Mouse (Mus musculus) lung, adult 2 months (tissue): ENCODE data around the gene Asnsd1. TPM values are rescaled to one million over a fixed set of nuclear protein-coding genes. Genes with fewer than 3 reads are reported as not detected.
"Not testable (repeated sequence)": the region's sequence is repeated elsewhere in the genome, so short reads cannot be mapped to it uniquely, and the experiment has no call there.

Experiments
- DNase-seq: peaks from one replicate; pipeline ENCODE4 v3.0.0; 2022
- H3K4me1 ChIP-seq: fragments of 200-500 bp; 2 replicates; pipeline ENCODE4 v1.6.1; 2011; ENCODE audit warnings: low read length; ENCODE audit not compliant: control insufficient read depth, insufficient read depth
- H3K4me3 ChIP-seq: fragments of 200-500 bp; replicated peaks from 2 replicates; pipeline ENCODE3; 2011; ENCODE audit warnings: low read depth, mild to moderate bottlenecking, control low read depth, low read length; ENCODE audit errors: extremely low read depth
- CTCF ChIP-seq: fragments of 200-500 bp; IDR thresholded peaks from 2 replicates; pipeline ENCODE4 v1.5.1; 2011; ENCODE audit warnings: mild to moderate bottlenecking, low read length, control low read depth; ENCODE audit not compliant: insufficient read depth
- POLR2A ChIP-seq: fragments of 200-500 bp; IDR thresholded peaks from 2 replicates; pipeline ENCODE4 v1.6.1; 2011; ENCODE audit warnings: low read depth, mild to moderate bottlenecking, control low read depth, low read length, borderline replicate concordance; ENCODE audit errors: extremely low read depth
- WGBS: fragments of 180-500 bp; shearing (Covaris S2); methylation state at CpG from one replicate; pipeline ENCODE4 v1.1.7; 2018; 5-methylcytosine and 5-hydroxymethylcytosine counted together
- polyA plus RNA-seq: library from polyadenylated mRNA; depleted of rRNA; stranded (reverse); fragments of >200 nt; gene quantifications from 2 replicates; pipeline ENCODE4 v1.2.3, GENCODE M21; 2012; rRNA removed

The Asnsd1 gene
- polyA plus RNA-seq, 1 experiment = 5.5 TPM

- no peak for DNase-seq
- no peak for TF ChIP-seq CTCF
- TF ChIP-seq POLR2A = no peak
Measured at GRCm38 (mm10) chr1:53335465-53335864, 17.1 kb downstream of the Asnsd1 start.

GRCm38 (mm10) chr1:53333527-53333926, 19.0 kb downstream of the Asnsd1 start:
- DNase-seq, H3K4me1 ChIP-seq, H3K4me3 ChIP-seq: not testable (repeated sequence)
- WGBS = 63% methylated on average over 5 of the region's 5 CpGs

More at GRCm38 (mm10) chr1:53335465-53335864, 17.1 kb downstream of the Asnsd1 start:
- Histone ChIP-seq H3K4me1 (no peaks in the 10 kb centered on the region), H3K4me3 (no peak overlapping the region)

- WGBS = 86% methylated on average over 5 of the region's 5 CpGs
- TF ChIP-seq CTCF = no peak
- TF ChIP-seq POLR2A = no peak
- no peak for DNase-seq
- Histone ChIP-seq H3K4me3 (no peak overlapping the region), H3K4me1 (no peaks in the 10 kb centered on the region)
Measured at GRCm38 (mm10) chr1:53324827-53325494, 27.6 kb downstream of the Asnsd1 start.

GRCm38 (mm10) chr1:53324277-53324676, 28.3 kb downstream of the Asnsd1 start:
- WGBS = 96% methylated on average over 1 of the region's 1 CpGs
- H3K4me1 ChIP-seq = no peaks in the 10 kb centered on the region
- H3K4me3 ChIP-seq = no peak overlapping the region
- no peak for TF ChIP-seq CTCF
- no peak for TF ChIP-seq POLR2A
- DNase-seq = no peak

- WGBS = 90% methylated on average over 5 of the region's 5 CpGs
- DNase-seq = no peak
- no peak overlapping the region for H3K4me3 ChIP-seq
- H3K4me1 ChIP-seq = no peaks in the 10 kb centered on the region
- no peak for TF ChIP-seq POLR2A
Measured at GRCm38 (mm10) chr1:53323254-53323653, 29.3 kb downstream of the Asnsd1 start.

GRCm38 (mm10) chr1:53321662-53322344, 30.7 kb downstream of the Asnsd1 start:
- Histone ChIP-seq H3K4me1 (no peaks in the 10 kb centered on the region), H3K4me3 (no peak overlapping the region)
- no peak for DNase-seq
- 97% methylated on average over 4 of the region's 4 CpGs for WGBS
- TF ChIP-seq CTCF (no peak), POLR2A (no peak)

- H3K4me3 ChIP-seq = peak within 1 kb of the TSS; percentile 77
- TF ChIP-seq POLR2A (peak; percentile 77; the same call in 1 of the 2 replicates), CTCF (no peak)
- WGBS = 1% methylated on average over 27 of the region's 27 CpGs
Measured at GRCm38 (mm10) chr1:53312989-53313967, 39.3 kb downstream of the Asnsd1 start, which contains the start of gene Osgepl1. TSS of gene Osgepl1 (plus strand) at chr1:53313624.

GRCm38 (mm10) chr1:53300506-53300905, 52.0 kb downstream of the Asnsd1 start:
- TF ChIP-seq POLR2A = no peak
- no peak for TF ChIP-seq CTCF
- no peak for DNase-seq
- 74% methylated on average over 4 of the region's 4 CpGs for WGBS
- no peak overlapping the region for H3K4me3 ChIP-seq
- H3K4me1 ChIP-seq = no peaks in the 10 kb centered on the region

More at GRCm38 (mm10) chr1:53312989-53313967, 39.3 kb downstream of the Asnsd1 start, which contains the start of gene Osgepl1:
- DNase-seq = peak; percentile 88
- peaks cover 3% of the 10 kb centered on the region; the same call in 1 of the 2 replicates for H3K4me1 ChIP-seq

GRCm38 (mm10) chr1:53296581-53297383, 55.8 kb downstream of the Asnsd1 start, which contains the start of the genes Pms1, Ormdl1 and Gm28778:
TSS of gene Pms1 (minus strand) at chr1:53297018.
TSS of gene Ormdl1 (plus strand) at chr1:53297095.
TSS of gene Gm28778 (plus strand) at chr1:53297111.
- DNase-seq = peak; percentile 97
- no peaks in the 10 kb centered on the region for H3K4me1 ChIP-seq
- peak; percentile 71; the same call in 1 of the 2 replicates for TF ChIP-seq POLR2A
- TF ChIP-seq CTCF = no peak
- peak within 1 kb of the TSS; percentile 99 for H3K4me3 ChIP-seq
- under 1% methylated on average over 66 of the region's 66 CpGs for WGBS

Other genes starting within 250 kb of the Asnsd1 start
- gene 1700019A02Rik, start 165.1 kb downstream of the Asnsd1 start, polyA plus RNA-seq = not detected in 2 replicates
- 0.93 and 0.95 TPM in 2 replicates for gene Pms1, start 55.7 kb downstream of the Asnsd1 start, polyA plus RNA-seq
- gene Ormdl1, start 55.7 kb downstream of the Asnsd1 start, polyA plus RNA-seq = 3.6 and 6.4 TPM in 2 replicates
- 13.1 and 15.9 TPM in 2 replicates for gene Gm28778, start 55.6 kb downstream of the Asnsd1 start, polyA plus RNA-seq
- 2.2 and 3.9 TPM in 2 replicates for gene Osgepl1, start 39.1 kb downstream of the Asnsd1 start, polyA plus RNA-seq
- not detected in 2 replicates for gene Asdurf, start 133 bp downstream of the Asnsd1 start, polyA plus RNA-seq
- gene Gm28551, start 85 bp downstream of the Asnsd1 start, polyA plus RNA-seq = not detected in 2 replicates